Mouse (Mus musculus) heart, adult 2 months (tissue): ENCODE data around the gene Wdr34. TPM values are rescaled to one million over a fixed set of nuclear protein-coding genes. Genes with fewer than 3 reads are reported as not detected.

Experiments used
- DNase-seq, 2 experiments: peaks; one replicate each; pipeline ENCODE4 v3.0.0; 2021
- H3K27ac ChIP-seq: fragments of 200-600 bp; 2 replicates; pipeline ENCODE4 v1.8.1; 2022
- H3K27me3 ChIP-seq: fragments of 200-500 bp; 2 replicates; pipeline ENCODE4 v1.6.1; 2012; ENCODE audit warnings: mild to moderate bottlenecking, low read length, inconsistent platforms, mixed read lengths; ENCODE audit not compliant: control insufficient read depth, insufficient read depth
- H3K36me3 ChIP-seq: fragments of 200-500 bp; 2 replicates; pipeline ENCODE4 v1.6.1; 2012; ENCODE audit warnings: low read length, inconsistent platforms; ENCODE audit not compliant: control insufficient read depth, insufficient read depth
- H3K4me1 ChIP-seq: fragments of 200-500 bp; 2 replicates; pipeline ENCODE4 v1.6.1; 2011; ENCODE audit warnings: low read length; ENCODE audit not compliant: control insufficient read depth, insufficient read depth
- H3K4me3 ChIP-seq: fragments of 200-600 bp; 2 replicates; pipeline ENCODE4 v1.8.1; 2022
- H3K79me2 ChIP-seq: fragments of 200-500 bp; replicated peaks from 2 replicates; pipeline ENCODE4 v1.6.1; 2012; ENCODE audit warnings: mild to moderate bottlenecking, inconsistent platforms, low read length, moderate library complexity, mixed read lengths; ENCODE audit not compliant: control insufficient read depth, insufficient read depth
- H3K9ac ChIP-seq: fragments of 200-500 bp; 2 replicates; pipeline ENCODE4 v1.6.1; 2012; ENCODE audit warnings: low read depth, mild to moderate bottlenecking, control low read depth, inconsistent platforms, low read length, mixed read lengths
- CTCF ChIP-seq: fragments of 200-600 bp; IDR thresholded peaks from 2 replicates; pipeline ENCODE4 v1.8.1; 2022; ENCODE audit warnings: antibody characterized with exemption, mild to moderate bottlenecking, moderate library complexity
- EP300 ChIP-seq: fragments of 200-500 bp; IDR thresholded peaks from 2 replicates; pipeline ENCODE4 v1.6.1; 2011; ENCODE audit warnings: low read depth, low read length, control low read depth; ENCODE audit not compliant: insufficient read depth
- POLR2A ChIP-seq: fragments of 200-500 bp; IDR thresholded peaks from 2 replicates; pipeline ENCODE4 v1.6.1; 2011; ENCODE audit warnings: mild to moderate bottlenecking, low read depth, low read length, control low read depth; ENCODE audit not compliant: insufficient read depth
- WGBS: fragments of 180-500 bp; shearing (Covaris S2); methylation state at CpG from one replicate; pipeline ENCODE4 v1.1.7; 2018; 5-methylcytosine and 5-hydroxymethylcytosine counted together
- intact Hi-C: fragments of 180-260 bp; cut with DNase I; formaldehyde crosslinking; loops from one replicate; pipeline ENCODE4 v1.15.1; 2025
- polyA plus RNA-seq: library from polyadenylated mRNA; depleted of rRNA; stranded (reverse); fragments of >200 nt; gene quantifications from 2 replicates; pipeline ENCODE4 v1.2.3, GENCODE M21; 2012
- total RNA-seq, 2 experiments: library from RNA; stranded (reverse); gene quantifications; 2 replicates each; pipeline ENCODE4 v1.2.3; 2021

The Wdr34 gene
- total and polyA plus RNA-seq, 3 experiments, result 6.4 to 10.3 (median 6.4) TPM

DNA sequence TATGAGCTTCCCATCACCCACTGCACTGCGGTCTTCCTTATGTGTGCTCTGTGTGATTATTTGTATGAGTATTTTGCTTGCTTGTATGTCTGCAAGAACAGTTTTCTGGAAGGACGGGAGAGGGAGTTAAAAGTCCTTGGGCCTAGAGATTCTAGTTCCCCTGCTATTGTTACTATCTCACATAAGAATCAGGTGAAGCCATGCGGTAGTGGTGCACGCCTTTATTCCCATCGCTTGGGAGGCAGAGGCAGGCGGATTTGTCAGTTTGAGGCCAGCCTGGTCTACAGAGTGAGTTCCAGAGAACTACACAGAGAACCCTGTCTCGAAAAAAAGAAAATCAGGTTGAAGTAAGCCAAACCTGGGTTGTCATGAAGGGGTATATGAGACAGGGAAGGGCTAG lies 24.2 kb upstream of the Wdr34 start:
- DNase-seq, result no peak
- Histone ChIP-seq H3K36me3 (peaks cover 9% of the 10 kb centered on the region), H3K27me3 (no peaks in the 10 kb centered on the region), H3K4me3 (no peak overlapping the region), H3K4me1 (peaks cover 5% of the 10 kb centered on the region), H3K9ac (no peak overlapping the region), H3K79me2 (no peaks in the 10 kb centered on the region), H3K27ac (no peak overlapping the region)
- 84% methylated on average over 7 of the region's 7 CpGs for WGBS
- TF ChIP-seq EP300 (no peak), POLR2A (no peak), CTCF (no peak)
- intact Hi-C loops, result no loop called here

DNA sequence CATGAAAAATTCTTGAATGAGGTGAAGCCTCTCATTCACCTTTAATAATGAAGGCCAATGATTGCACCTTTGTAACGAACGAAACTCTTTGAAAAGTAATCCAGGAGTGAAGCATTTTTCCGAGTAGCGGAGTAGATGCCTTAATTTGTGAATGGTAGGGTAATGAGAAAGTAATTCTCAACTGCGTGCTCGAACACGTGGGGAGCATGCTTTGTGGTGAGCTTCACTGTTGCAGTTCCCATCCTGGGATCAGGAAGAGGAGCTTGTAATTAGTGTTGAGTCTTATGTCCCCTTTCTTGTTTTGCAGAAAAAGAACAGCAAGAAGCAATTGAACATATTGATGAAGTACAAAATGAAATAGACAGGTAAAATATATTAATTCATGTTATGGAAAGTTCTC lies 19.3 kb upstream of the Wdr34 start:
- TF ChIP-seq EP300 (no peak), POLR2A (no peak), CTCF (no peak)
- Histone ChIP-seq H3K27me3 (no peaks in the 10 kb centered on the region), H3K27ac (no peak overlapping the region), H3K4me1 (peaks cover 8% of the 10 kb centered on the region), H3K9ac (no peak overlapping the region), H3K79me2 (peaks cover 2% of the 10 kb centered on the region; the same call in 1 of the 2 replicates), H3K36me3 (peaks cover 13% of the 10 kb centered on the region), H3K4me3 (peak overlapping the region; percentile 89)
- intact Hi-C loops, result loop anchor here (2.0 kb wide), 1 partner anchor 19 kb away; the partner anchor contains the start of gene Wdr34
- DNase-seq, result no peak
- WGBS, result 31% methylated on average over 7 of the region's 7 CpGs

DNA sequence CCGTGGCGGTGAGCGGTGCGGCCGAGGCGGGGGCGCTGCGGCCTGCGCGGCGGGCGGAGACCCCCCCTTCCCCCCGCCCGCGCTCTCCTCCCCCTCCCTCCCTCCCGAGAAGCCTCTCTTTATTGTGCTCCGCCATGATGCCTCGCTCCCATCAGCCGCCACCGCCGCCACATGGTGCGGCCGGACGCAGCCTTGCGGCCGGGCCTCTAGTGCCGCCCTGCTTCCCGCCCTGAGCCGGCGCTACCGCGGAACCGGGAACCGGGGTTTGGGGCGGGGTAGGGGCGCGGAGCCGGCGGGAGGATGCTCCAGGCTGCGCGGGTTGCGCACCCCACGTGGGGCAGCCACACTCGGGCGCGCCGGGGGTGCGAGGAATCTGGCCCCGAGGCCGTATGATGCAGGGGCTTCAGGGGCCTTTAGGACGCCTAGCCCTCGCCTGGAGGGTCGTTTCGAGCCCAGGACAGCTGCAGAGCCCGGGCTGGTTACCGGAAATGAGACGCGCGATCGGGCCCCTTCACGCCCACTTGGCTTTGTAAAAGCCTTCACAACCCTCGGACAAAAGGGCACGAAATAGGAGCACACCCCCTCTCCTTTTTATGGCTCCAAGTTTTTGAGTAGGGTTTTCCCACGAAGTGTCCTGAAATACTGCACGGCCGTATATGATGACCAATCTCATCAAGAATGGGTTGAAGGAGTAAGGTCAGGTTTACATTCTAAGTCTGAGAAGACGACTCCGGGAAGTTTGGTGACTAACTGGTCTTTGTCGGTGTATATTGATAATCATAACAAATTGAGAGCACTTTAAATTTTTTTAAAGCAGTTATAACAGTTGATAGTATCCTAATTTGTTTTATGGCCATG lies 18.6 kb upstream of the Wdr34 start:
- TF ChIP-seq EP300 (no peak), CTCF (no peak), POLR2A (no peak)
- Histone ChIP-seq H3K9ac (peak overlapping the region; percentile 99), H3K36me3 (peaks cover 13% of the 10 kb centered on the region), H3K4me1 (peaks cover 9% of the 10 kb centered on the region), H3K27ac (peak overlapping the region; percentile 96), H3K79me2 (peaks cover 2% of the 10 kb centered on the region; the same call in 1 of the 2 replicates), H3K4me3 (peak overlapping the region; percentile 89), H3K27me3 (no peaks in the 10 kb centered on the region)
- intact Hi-C loops, result loop anchor here (2.0 kb wide), 1 partner anchor 18 kb away; the partner anchor contains the start of gene Wdr34
- peak in 1 of 2 experiments; percentile 67 for DNase-seq
- WGBS, result under 1% methylated on average over 49 of the region's 69 CpGs

DNA sequence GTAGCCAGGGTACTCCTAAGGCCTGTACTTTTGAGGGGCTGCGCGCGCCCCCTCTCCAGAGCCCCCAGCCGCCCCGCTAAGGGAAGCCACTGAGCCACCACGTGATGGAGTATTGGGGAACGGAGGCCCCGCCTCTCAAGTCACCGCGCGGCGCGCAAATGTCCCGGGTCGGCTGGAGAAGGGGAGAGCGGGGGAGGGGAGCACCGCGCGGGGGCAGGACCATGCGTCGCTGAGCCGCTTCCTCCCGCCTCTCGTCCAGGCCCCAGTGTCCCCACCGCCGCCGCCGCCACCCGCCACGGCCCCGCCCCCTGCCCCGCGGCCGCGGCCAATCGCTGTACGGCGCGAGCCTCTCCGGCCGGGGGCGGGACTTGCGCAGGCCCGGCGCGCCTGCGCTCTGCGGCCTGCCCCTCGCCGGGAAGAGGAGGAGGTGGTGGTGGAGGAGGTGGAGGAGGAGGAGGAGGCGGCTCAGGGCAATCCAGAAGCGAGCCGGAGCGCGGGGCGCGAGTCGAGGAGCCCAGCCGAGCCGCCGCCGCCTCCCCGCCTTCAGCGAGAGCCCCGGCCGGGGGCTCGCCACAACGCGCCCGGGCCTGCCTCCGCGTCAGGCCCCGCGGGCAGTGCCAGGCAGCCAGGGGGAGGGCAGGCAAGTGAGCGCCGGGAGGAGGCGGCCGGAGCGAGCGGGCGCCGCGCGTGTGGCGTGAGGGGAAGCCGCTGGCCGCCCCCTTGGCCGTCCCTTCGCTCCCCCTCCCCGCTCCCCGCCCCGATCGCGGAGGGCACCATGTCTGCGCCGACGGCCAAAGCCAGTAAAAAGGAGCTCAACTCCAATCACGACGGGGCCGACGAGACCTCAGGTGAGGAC lies 17.6 kb upstream of the Wdr34 start:
- Histone ChIP-seq H3K36me3 (peaks cover 13% of the 10 kb centered on the region), H3K79me2 (peaks cover 2% of the 10 kb centered on the region; the same call in 1 of the 2 replicates), H3K27ac (peak overlapping the region; percentile 96), H3K4me3 (peak overlapping the region; percentile 89), H3K9ac (peak overlapping the region; percentile 99), H3K27me3 (no peaks in the 10 kb centered on the region), H3K4me1 (peaks cover 10% of the 10 kb centered on the region)
- under 1% methylated on average over 55 of the region's 101 CpGs for WGBS
- peak; percentile 97 to 99 for DNase-seq
- intact Hi-C loops, result loop anchor here (2.0 kb wide), 1 partner anchor 17 kb away; the partner anchor contains the start of gene Wdr34
- TF ChIP-seq POLR2A, result peak; percentile 66
- no peak for TF ChIP-seq CTCF

DNA sequence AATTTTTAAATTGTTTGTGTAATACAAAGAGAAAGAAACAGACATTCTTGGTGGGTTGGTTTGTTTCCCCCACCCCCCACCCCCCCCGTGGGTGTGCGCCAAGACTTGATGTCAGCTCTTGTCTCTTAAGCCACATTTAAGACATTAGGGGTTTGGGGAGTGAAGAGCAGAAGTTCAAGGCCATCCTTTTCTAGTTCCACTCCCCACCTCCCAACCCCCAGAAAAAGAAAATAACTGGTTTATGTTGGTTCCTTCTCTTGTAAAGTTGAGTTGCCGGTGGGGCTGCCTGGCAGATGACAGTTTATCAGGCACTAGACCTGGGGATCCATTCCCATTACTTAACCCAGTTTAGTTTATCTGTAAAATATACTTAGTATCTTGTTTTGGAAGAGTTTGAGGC lies 15.6 kb upstream of the Wdr34 start:
- Histone ChIP-seq H3K79me2 (peaks cover 2% of the 10 kb centered on the region; the same call in 1 of the 2 replicates), H3K27ac (no peak overlapping the region), H3K9ac (no peak overlapping the region), H3K4me3 (no peak overlapping the region), H3K4me1 (peaks cover 10% of the 10 kb centered on the region), H3K27me3 (no peaks in the 10 kb centered on the region), H3K36me3 (peaks cover 13% of the 10 kb centered on the region)
- DNase-seq, result no peak
- TF ChIP-seq CTCF, result no peak
- no peak for TF ChIP-seq EP300
- TF ChIP-seq POLR2A, result no peak
- 76% methylated on average over 3 of the region's 3 CpGs for WGBS
- intact Hi-C loops, result no loop called here
